Mouse (Mus musculus) heart, embryonic 11.5 days (tissue): ENCODE measurements around the gene Uba3. TPM values are rescaled to one million over a fixed set of nuclear protein-coding genes. Genes with fewer than 3 reads are reported as not detected.
A peak's percentile ranks its signal among the peaks of the same experiment; 100 is the strongest.

ENCODE experiments used
- ATAC-seq: fragments of 200-750 bp; cut with Nextera tagmentation; replicated peaks from 2 replicates; pipeline ENCODE4 v1.8.0; 2017; ENCODE audit warnings: moderate library complexity; ENCODE audit not compliant: insufficient number of reproducible peaks, low FRiP score, low TSS enrichment
- H3K27ac ChIP-seq: fragments of 300-500 bp; sonication (generic); 2 replicates; pipeline ENCODE4 v1.5.1; 2014; ENCODE audit warnings: mild to moderate bottlenecking, low read depth, low read length
- H3K27me3 ChIP-seq: fragments of 300-500 bp; sonication (generic); 2 replicates; pipeline ENCODE4 v1.6.1; 2014; ENCODE audit warnings: mild to moderate bottlenecking, low read length, mixed read lengths; ENCODE audit not compliant: control insufficient read depth, insufficient read depth
- H3K36me3 ChIP-seq: fragments of 300-500 bp; sonication (generic); 2 replicates; pipeline ENCODE4 v1.6.1; 2014; ENCODE audit warnings: mild to moderate bottlenecking, low read length, moderate library complexity, mixed read lengths; ENCODE audit not compliant: control insufficient read depth, insufficient read depth
- H3K4me1 ChIP-seq: fragments of 300-500 bp; sonication (generic); 2 replicates; pipeline ENCODE4 v1.6.1; 2014; ENCODE audit warnings: low read length; ENCODE audit not compliant: control insufficient read depth, insufficient read depth
- H3K4me2 ChIP-seq: fragments of 300-500 bp; sonication (generic); 2 replicates; pipeline ENCODE4 v1.6.1; 2014; ENCODE audit warnings: mild to moderate bottlenecking, moderate library complexity
- H3K4me3 ChIP-seq: fragments of 300-500 bp; sonication (generic); 2 replicates; pipeline ENCODE4 v1.5.1; 2014; ENCODE audit warnings: low read depth, low read length
- H3K9ac ChIP-seq: fragments of 300-500 bp; sonication (generic); 2 replicates; pipeline ENCODE4 v1.6.1; 2014; ENCODE audit warnings: mild to moderate bottlenecking, low read depth, low read length, moderate library complexity
- H3K9me3 ChIP-seq: fragments of 300-500 bp; sonication (generic); replicated peaks from 2 replicates; pipeline ENCODE4 v1.6.1; 2016; ENCODE audit warnings: low read length; ENCODE audit not compliant: control insufficient read depth
- WGBS: fragments of 180-500 bp; shearing (Covaris S2); extraction: QIAGEN DNeasy Blood & Tissue Kit; methylation state at CpG from one replicate; pipeline ENCODE4 v1.1.7; 2014; ENCODE audit not compliant: insufficient replicate concordance; 5-methylcytosine and 5-hydroxymethylcytosine counted together
- polyA plus RNA-seq: library from polyadenylated mRNA; unstranded; fragments of >200 nt; fragmentation: Nextera tagmentation; extraction: Ambion mirVana; gene quantifications from 2 replicates; pipeline ENCODE4 v1.2.1, GENCODE M21; 2014

The Uba3 gene
- polyA plus RNA-seq, 1 experiment from 2014 or later: 90.7 TPM

DNA sequence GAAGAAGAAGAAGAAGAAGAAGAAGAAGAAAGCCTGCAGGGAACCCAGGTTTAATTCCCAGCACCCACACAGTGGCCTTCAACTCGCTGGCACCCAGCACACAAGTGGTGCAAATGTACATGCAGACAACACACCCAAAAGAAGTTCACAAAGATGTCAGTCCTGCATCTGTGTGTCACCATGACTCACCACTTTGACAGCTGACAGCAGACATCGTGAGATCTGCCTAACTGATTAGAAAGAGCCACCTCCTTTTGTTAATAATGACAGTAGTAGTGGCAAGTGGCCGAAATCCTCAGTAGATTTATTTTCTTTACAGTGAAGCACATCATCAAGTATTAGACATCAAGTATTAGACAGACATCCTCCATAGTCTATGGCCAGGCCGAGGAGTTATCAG is 1.6 kb upstream of the Uba3 start:
- whole genome bisulfite sequencing: 71% methylated on average over 4 of the region's 4 CpGs
- H3K36me3 ChIP-seq: no peaks in the 10 kb centered on the region

DNA sequence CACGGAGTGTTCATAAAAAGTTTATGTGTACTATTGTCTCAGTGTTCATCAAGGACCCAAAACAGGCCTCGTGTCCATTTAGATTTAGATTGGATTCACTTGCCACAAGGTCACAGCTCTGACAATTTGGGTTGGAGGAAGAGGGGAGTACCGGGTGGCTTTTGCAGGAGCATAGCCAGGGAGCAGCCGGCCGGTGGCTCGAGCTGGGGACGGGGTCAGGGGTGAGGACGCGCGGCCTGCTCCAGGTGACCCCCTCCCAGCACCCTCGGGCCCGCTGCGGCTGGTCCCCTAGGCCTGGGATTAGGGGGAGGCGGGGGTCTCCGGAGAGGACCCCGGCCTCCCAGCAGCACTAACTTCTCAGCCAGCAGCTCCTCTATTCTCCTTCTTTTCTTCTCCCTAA is 495 bp downstream of the Uba3 start:
- Histone ChIP-seq H3K4me2 (peak overlapping the region; percentile 82), H3K27me3 (no peaks in the 10 kb centered on the region), H3K36me3 (no peaks in the 10 kb centered on the region), H3K4me1 (peaks cover 10% of the 10 kb centered on the region), H3K27ac (peak overlapping the region; percentile 83), H3K9ac (peak overlapping the region; percentile 99), H3K9me3 (no peaks in the 10 kb centered on the region), H3K4me3 (peak overlapping the region; percentile 89)
- under 1% methylated on average over 16 of the region's 16 CpGs for WGBS
- peak; percentile 69; the same call in 1 of the 2 replicates for ATAC-seq

More for the DNA sequence above, 1.6 kb upstream of the Uba3 start:
- Histone ChIP-seq H3K4me2 (no peak overlapping the region), H3K9me3 (no peaks in the 10 kb centered on the region), H3K27me3 (no peaks in the 10 kb centered on the region), H3K9ac (no peak overlapping the region), H3K4me3 (no peak overlapping the region), H3K4me1 (peaks cover 13% of the 10 kb centered on the region), H3K27ac (no peak overlapping the region)
- no peak for ATAC-seq

DNA sequence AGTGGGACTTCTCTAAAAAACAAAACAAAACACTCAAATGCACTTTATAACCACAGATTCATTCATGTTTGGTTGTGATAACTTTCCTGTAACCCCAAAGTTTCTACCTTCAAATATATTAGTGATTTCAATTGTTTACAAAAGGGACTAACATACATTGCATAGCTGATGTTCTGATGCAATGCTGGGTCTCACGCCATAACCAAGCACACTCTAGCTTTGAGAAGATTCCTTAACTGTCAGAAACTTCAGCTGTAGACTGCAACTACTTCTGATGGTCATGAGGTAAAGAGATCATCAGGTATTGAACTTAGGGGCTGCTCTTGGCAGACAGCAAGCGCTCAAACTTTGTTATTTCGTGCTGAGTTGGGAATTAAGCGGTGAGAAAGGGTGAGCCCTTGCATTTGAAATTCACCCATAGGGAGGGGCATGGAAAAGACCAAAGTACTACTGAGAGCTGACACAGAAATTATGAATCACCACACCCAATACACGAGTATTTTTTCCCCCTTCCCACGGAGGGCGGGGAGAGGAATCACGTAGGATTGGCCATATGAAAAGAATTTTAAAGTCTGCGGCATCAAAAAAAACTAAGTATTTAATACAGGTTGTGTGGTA is 1.1 kb downstream of the Uba3 start:
- no peaks in the 10 kb centered on the region for H3K36me3 ChIP-seq
- H3K4me3 ChIP-seq: peak overlapping the region; percentile 89
- H3K4me1 ChIP-seq: peaks cover 10% of the 10 kb centered on the region
- 21% methylated on average over 9 of the region's 9 CpGs for WGBS
- no peaks in the 10 kb centered on the region for H3K27me3 ChIP-seq
- peak overlapping the region; percentile 82 for H3K4me2 ChIP-seq
- H3K27ac ChIP-seq: peak overlapping the region; percentile 83; the same call in 1 of the 2 replicates
- H3K9ac ChIP-seq: peak overlapping the region; percentile 99
- no peak for ATAC-seq
- H3K9me3 ChIP-seq: no peaks in the 10 kb centered on the region

DNA sequence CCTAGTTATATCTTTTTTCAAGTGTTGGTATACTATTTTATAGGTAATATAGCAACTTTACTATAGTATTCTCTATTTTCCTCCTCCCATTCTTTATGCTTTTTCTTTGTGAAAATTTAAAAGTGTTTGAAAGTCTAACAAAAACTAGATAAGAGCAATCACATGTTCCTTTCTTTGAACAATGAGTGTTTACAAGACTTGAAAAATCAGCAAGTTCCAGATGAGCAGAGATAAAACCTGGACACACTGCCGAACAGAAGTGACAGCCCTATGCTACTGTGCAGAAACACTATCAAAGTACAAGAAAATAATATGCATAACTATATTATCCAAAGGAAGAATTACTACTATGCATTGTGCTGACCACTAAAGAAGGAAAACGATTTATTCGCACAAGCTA is 3.0 kb downstream of the Uba3 start:
- Histone ChIP-seq H3K27me3 (no peaks in the 10 kb centered on the region), H3K9me3 (no peaks in the 10 kb centered on the region), H3K4me2 (no peak overlapping the region), H3K4me1 (peaks cover 10% of the 10 kb centered on the region), H3K4me3 (no peak overlapping the region), H3K27ac (no peak overlapping the region), H3K9ac (no peak overlapping the region), H3K36me3 (peaks cover 5% of the 10 kb centered on the region)
- 76% methylated on average over 3 of the region's 3 CpGs for WGBS
- no peak for ATAC-seq

DNA sequence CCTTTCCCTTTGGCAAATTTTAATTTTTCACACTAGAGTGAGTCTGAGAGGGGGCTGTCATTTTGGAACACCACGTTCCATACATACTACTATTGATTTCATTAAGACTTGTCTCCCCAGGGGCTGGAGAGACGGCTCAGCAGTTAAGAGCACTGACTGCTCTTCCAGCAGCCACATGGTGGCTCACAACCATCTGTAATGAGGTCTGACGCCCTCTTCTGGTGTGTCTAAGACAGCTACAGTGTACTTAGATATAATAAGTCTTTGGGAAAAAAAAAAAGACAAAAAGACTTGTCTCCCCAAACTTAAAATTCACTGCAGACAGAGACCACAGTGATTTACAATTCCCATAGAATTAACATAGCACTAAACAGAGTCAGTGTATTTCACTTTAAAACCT is 5.0 kb downstream of the Uba3 start:
- ATAC-seq: no peak
- H3K9me3 ChIP-seq: no peaks in the 10 kb centered on the region
- WGBS: 67% methylated on average over 3 of the region's 3 CpGs
- no peak overlapping the region for H3K27ac ChIP-seq
- H3K4me2 ChIP-seq: no peak overlapping the region
- no peak overlapping the region for H3K4me3 ChIP-seq
- no peak overlapping the region for H3K9ac ChIP-seq
- no peaks in the 10 kb centered on the region for H3K27me3 ChIP-seq
- H3K4me1 ChIP-seq: peaks cover 10% of the 10 kb centered on the region
- H3K36me3 ChIP-seq: peaks cover 21% of the 10 kb centered on the region

DNA sequence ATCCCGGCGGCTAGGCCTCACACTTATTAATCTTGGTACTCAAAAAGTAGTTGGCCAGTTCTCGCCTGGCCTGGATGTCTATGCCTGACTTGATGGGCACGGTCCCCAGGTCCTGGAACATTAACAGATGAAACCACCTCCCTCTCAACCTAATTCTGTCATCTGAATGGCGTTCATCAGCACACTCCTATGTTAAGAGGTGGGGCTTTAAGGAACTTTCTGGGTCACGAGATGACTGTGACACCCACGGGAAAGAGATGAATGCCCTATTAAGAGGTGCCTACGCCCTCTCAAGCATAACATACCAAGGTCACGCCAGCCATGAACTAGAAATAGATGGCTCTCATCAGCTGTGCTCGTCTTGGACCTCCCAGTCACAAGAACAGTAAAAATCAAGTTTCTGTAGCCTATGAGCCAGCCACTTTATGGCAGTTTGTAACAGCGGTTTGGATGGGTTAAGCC is 26.0 kb downstream of the Uba3 start:
- peak overlapping the region; percentile 93 for H3K4me3 ChIP-seq
- peak overlapping the region; percentile 93 for H3K9ac ChIP-seq
- 10% methylated on average over 11 of the region's 11 CpGs for WGBS
- peak; percentile 18 for ATAC-seq
- peak overlapping the region; percentile 87 for H3K27ac ChIP-seq
- H3K9me3 ChIP-seq: no peaks in the 10 kb centered on the region
- peaks cover 12% of the 10 kb centered on the region; the same call in 1 of the 2 replicates for H3K4me1 ChIP-seq
- peak overlapping the region; percentile 70 for H3K4me2 ChIP-seq
- H3K36me3 ChIP-seq: peaks cover 7% of the 10 kb centered on the region
- H3K27me3 ChIP-seq: no peaks in the 10 kb centered on the region

DNA sequence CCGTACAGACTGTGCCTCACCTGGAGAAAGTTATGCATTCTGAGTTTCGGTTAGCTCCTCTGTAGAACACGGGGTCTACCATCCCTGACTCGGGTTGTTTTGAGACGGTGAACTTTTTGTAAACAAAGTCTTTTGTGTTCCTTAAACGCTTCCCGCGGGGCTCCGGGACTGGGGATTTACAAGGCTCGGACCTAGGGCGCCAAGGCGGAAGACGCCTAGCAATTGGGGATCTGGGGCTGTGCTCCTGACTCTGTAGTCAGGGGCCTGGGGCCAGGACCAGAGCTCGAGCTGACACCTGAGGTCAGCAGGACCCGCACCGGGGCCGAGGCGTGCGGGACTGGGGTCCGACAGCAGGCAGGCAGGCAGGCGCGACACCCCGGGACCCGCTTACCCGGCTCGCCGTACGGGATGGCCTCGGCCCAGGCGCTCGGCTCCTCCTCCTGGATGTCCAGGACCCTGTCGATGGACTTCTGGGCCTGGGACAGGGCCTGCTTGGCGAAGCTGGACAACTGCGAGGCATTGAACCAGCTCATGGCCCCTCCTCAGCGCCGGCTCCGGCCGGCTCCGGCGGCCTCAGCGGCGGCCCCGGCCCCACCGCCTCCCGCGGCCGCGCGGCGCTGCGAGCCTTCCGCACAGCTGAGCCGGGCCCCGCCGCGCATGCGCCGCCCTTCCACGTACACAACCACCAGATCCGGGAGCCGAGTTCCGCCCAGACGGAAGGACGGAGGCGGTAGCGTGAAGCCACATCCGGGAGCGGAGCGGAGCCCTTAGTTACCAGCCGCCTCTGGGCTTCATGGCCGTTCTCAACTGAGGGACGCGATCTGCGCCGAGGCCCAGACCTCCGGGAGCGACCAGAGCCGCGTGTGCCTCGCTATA is 26.7 kb downstream of the Uba3 start, which contains the start of gene Tmf1:
Tmf1 (minus strand) TSS at position 632 of the 876 bp plus-strand sequence.
- WGBS: under 1% methylated on average over 80 of the region's 80 CpGs
- Histone ChIP-seq H3K27me3 (no peaks in the 10 kb centered on the region), H3K4me1 (peaks cover 12% of the 10 kb centered on the region; the same call in 1 of the 2 replicates), H3K27ac (peak within 1 kb of the TSS; percentile 87), H3K4me2 (peak within 1 kb of the TSS; percentile 70), H3K9me3 (no peaks in the 10 kb centered on the region), H3K4me3 (peak within 1 kb of the TSS; percentile 93), H3K9ac (peak within 1 kb of the TSS; percentile 93), H3K36me3 (peaks cover 7% of the 10 kb centered on the region)
- ATAC-seq: peak; percentile 97

DNA sequence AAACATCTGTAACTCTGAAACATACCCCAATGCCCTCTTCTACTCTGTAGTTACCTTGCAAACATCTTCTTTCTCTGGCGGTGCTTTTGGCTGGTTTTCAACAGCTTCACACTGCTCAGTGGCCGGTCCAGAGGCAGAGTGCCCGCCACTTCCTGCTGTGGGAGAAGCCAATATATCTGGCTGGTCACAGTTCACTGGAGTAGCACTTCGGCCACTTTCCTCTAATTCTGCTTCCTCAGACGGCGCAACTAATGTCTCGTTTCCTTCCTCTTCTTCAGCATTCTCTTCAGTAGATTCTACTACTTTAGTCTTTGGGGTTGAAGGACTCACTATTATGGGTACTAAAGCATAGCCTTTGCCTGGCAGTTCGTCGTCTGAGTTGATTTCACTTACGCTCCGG is 29.7 kb downstream of the Uba3 start:
- H3K36me3 ChIP-seq: peaks cover 15% of the 10 kb centered on the region
- H3K27ac ChIP-seq: no peak overlapping the region
- no peak for ATAC-seq
- WGBS: 81% methylated on average over 11 of the region's 11 CpGs
- no peak overlapping the region for H3K9ac ChIP-seq
- peaks cover 12% of the 10 kb centered on the region; the same call in 1 of the 2 replicates for H3K4me1 ChIP-seq
- no peaks in the 10 kb centered on the region for H3K9me3 ChIP-seq
- no peak overlapping the region for H3K4me2 ChIP-seq
- H3K4me3 ChIP-seq: no peak overlapping the region
- H3K27me3 ChIP-seq: no peaks in the 10 kb centered on the region
